Mouse (Mus musculus): ENCODE results near the gene Tex261. TPM values are rescaled to one million over a fixed set of nuclear protein-coding genes. Genes with fewer than 3 reads are reported as not detected.

The Tex261 gene
- polyA plus RNA-seq, 1 experiment from 2014 or later = 63.1 TPM

- Histone ChIP-seq H3K36me3 (ENCODE audit: control insufficient read depth, insufficient read depth, low read length) (peaks cover 8% of the 10 kb centered on the region), H3K27ac (ENCODE audit: low read depth, low read length) (no peak overlapping the region), H3K9ac (ENCODE audit: low read depth, low read length) (no peak overlapping the region), H3K4me1 (ENCODE audit: control insufficient read depth, insufficient read depth, low read depth, low read length) (peaks cover under 1% of the 10 kb centered on the region; the same call in 1 of the 2 replicates), H3K27me3 (replicated peaks; ENCODE audit: control insufficient read depth, insufficient read depth, low read length) (peaks cover 11% of the 10 kb centered on the region), H3K9me3 (ENCODE audit: control insufficient read depth, low read length) (no peaks in the 10 kb centered on the region), H3K4me2 (ENCODE audit: low read length) (no peak overlapping the region), H3K4me3 (ENCODE audit: low read length) (no peak overlapping the region)
- WGBS = 85% methylated on average over 5 of the region's 5 CpGs
- ATAC-seq = no peak
Measured at GRCm38 (mm10) chr6:83768485-83768884, 7.1 kb downstream of the Tex261 start.

GRCm38 (mm10) chr6:83766982-83767381 is 8.6 kb downstream of the Tex261 start:
- WGBS = 96% methylated on average over 3 of the region's 3 CpGs
- H3K4me1 ChIP-seq (ENCODE audit: control insufficient read depth, insufficient read depth, low read depth, low read length) = peaks cover 5% of the 10 kb centered on the region
- peaks cover 8% of the 10 kb centered on the region for H3K36me3 ChIP-seq (ENCODE audit: control insufficient read depth, insufficient read depth, low read length)
- no peak overlapping the region for H3K4me3 ChIP-seq (ENCODE audit: low read length)
- H3K9ac ChIP-seq (ENCODE audit: low read depth, low read length) = no peak overlapping the region
- H3K9me3 ChIP-seq (ENCODE audit: control insufficient read depth, low read length) = no peaks in the 10 kb centered on the region
- H3K27me3 ChIP-seq (replicated peaks; ENCODE audit: control insufficient read depth, insufficient read depth, low read length) = peaks cover 25% of the 10 kb centered on the region
- no peak for ATAC-seq
- no peak overlapping the region for H3K27ac ChIP-seq (ENCODE audit: low read depth, low read length)
- no peak overlapping the region for H3K4me2 ChIP-seq (ENCODE audit: low read length)

GRCm38 (mm10) chr6:83762880-83763431 is 12.7 kb downstream of the Tex261 start:
- H3K27me3 ChIP-seq (replicated peaks; ENCODE audit: control insufficient read depth, insufficient read depth, low read length) = peaks cover 56% of the 10 kb centered on the region
- 2% methylated on average over 35 of the region's 35 CpGs for WGBS
- H3K36me3 ChIP-seq (ENCODE audit: control insufficient read depth, insufficient read depth, low read length) = no peaks in the 10 kb centered on the region
- H3K4me2 ChIP-seq (ENCODE audit: low read length) = peak overlapping the region; percentile 54
- H3K4me1 ChIP-seq (ENCODE audit: control insufficient read depth, insufficient read depth, low read depth, low read length) = peaks cover 5% of the 10 kb centered on the region
- H3K4me3 ChIP-seq (ENCODE audit: low read length) = peak overlapping the region; percentile 24
- ATAC-seq = no peak
- peak overlapping the region; percentile 35 for H3K9ac ChIP-seq (ENCODE audit: low read depth, low read length)
- H3K27ac ChIP-seq (ENCODE audit: low read depth, low read length) = no peak overlapping the region
- no peaks in the 10 kb centered on the region for H3K9me3 ChIP-seq (ENCODE audit: control insufficient read depth, low read length)

- H3K27ac ChIP-seq (ENCODE audit: low read depth, low read length) = no peak within 1 kb of the TSS
- no peaks in the 10 kb centered on the region for H3K36me3 ChIP-seq (ENCODE audit: control insufficient read depth, insufficient read depth, low read length)
- H3K9me3 ChIP-seq (ENCODE audit: control insufficient read depth, low read length) = no peaks in the 10 kb centered on the region
- ATAC-seq = no peak
- peak within 1 kb of the TSS; percentile 24 for H3K4me3 ChIP-seq (ENCODE audit: low read length)
- peak within 1 kb of the TSS; percentile 54 for H3K4me2 ChIP-seq (ENCODE audit: low read length)
- peaks cover 62% of the 10 kb centered on the region for H3K27me3 ChIP-seq (replicated peaks; ENCODE audit: control insufficient read depth, insufficient read depth, low read length)
- H3K9ac ChIP-seq (ENCODE audit: low read depth, low read length) = peak within 1 kb of the TSS; percentile 35
- peaks cover 5% of the 10 kb centered on the region for H3K4me1 ChIP-seq (ENCODE audit: control insufficient read depth, insufficient read depth, low read depth, low read length)
- 30% methylated on average over 6 of the region's 6 CpGs for WGBS
Measured at GRCm38 (mm10) chr6:83762344-83762743, 13.3 kb downstream of the Tex261 start, which contains the start of gene Ankrd53. TSS of gene Ankrd53 (plus strand) at chr6:83762644.

GRCm38 (mm10) chr6:83756051-83756450 is 19.6 kb downstream of the Tex261 start:
- Histone ChIP-seq H3K4me3 (ENCODE audit: low read length) (no peak overlapping the region), H3K36me3 (ENCODE audit: control insufficient read depth, insufficient read depth, low read length) (no peaks in the 10 kb centered on the region), H3K9me3 (ENCODE audit: control insufficient read depth, low read length) (no peaks in the 10 kb centered on the region), H3K4me2 (ENCODE audit: low read length) (no peak overlapping the region), H3K9ac (ENCODE audit: low read depth, low read length) (no peak overlapping the region), H3K4me1 (ENCODE audit: control insufficient read depth, insufficient read depth, low read depth, low read length) (no peaks in the 10 kb centered on the region; the same call in 1 of the 2 replicates), H3K27ac (ENCODE audit: low read depth, low read length) (no peak overlapping the region), H3K27me3 (replicated peaks; ENCODE audit: control insufficient read depth, insufficient read depth, low read length) (peaks cover 33% of the 10 kb centered on the region)
- WGBS = 70% methylated on average over 9 of the region's 9 CpGs
- ATAC-seq = no peak

- WGBS = 9% methylated on average over 11 of the region's 11 CpGs
Measured at GRCm38 (mm10) chr6:83750171-83750684, 25.4 kb downstream of the Tex261 start.

GRCm38 (mm10) chr6:83749286-83749685 is 26.3 kb downstream of the Tex261 start:
- no peak overlapping the region for H3K4me2 ChIP-seq (ENCODE audit: low read length)
- H3K9me3 ChIP-seq (ENCODE audit: control insufficient read depth, low read length) = no peaks in the 10 kb centered on the region
- no peak overlapping the region for H3K9ac ChIP-seq (ENCODE audit: low read depth, low read length)
- no peak overlapping the region for H3K27ac ChIP-seq (ENCODE audit: low read depth, low read length)
- no peak for ATAC-seq
- WGBS = 51% methylated on average over 3 of the region's 3 CpGs
- no peak overlapping the region for H3K4me3 ChIP-seq (ENCODE audit: low read length)
- no peaks in the 10 kb centered on the region; the same call in 1 of the 2 replicates for H3K27me3 ChIP-seq (replicated peaks; ENCODE audit: control insufficient read depth, insufficient read depth, low read length)
- no peaks in the 10 kb centered on the region for H3K4me1 ChIP-seq (ENCODE audit: control insufficient read depth, insufficient read depth, low read depth, low read length)
- H3K36me3 ChIP-seq (ENCODE audit: control insufficient read depth, insufficient read depth, low read length) = no peaks in the 10 kb centered on the region

More at GRCm38 (mm10) chr6:83750171-83750684, 25.4 kb downstream of the Tex261 start:
- Histone ChIP-seq H3K27ac (ENCODE audit: low read depth, low read length) (no peak overlapping the region), H3K4me3 (ENCODE audit: low read length) (no peak overlapping the region), H3K9ac (ENCODE audit: low read depth, low read length) (no peak overlapping the region), H3K4me1 (ENCODE audit: control insufficient read depth, insufficient read depth, low read depth, low read length) (no peaks in the 10 kb centered on the region), H3K27me3 (replicated peaks; ENCODE audit: control insufficient read depth, insufficient read depth, low read length) (no peaks in the 10 kb centered on the region; the same call in 1 of the 2 replicates), H3K36me3 (ENCODE audit: control insufficient read depth, insufficient read depth, low read length) (no peaks in the 10 kb centered on the region), H3K4me2 (ENCODE audit: low read length) (no peak overlapping the region), H3K9me3 (ENCODE audit: control insufficient read depth, low read length) (no peaks in the 10 kb centered on the region)
- ATAC-seq = no peak

GRCm38 (mm10) chr6:83745466-83745865 is 30.1 kb downstream of the Tex261 start:
- ATAC-seq = no peak
- WGBS = 54% methylated on average over 2 of the region's 2 CpGs
- H3K27ac ChIP-seq (ENCODE audit: low read depth, low read length) = no peak overlapping the region
- no peaks in the 10 kb centered on the region for H3K36me3 ChIP-seq (ENCODE audit: control insufficient read depth, insufficient read depth, low read length)
- H3K9ac ChIP-seq (ENCODE audit: low read depth, low read length) = no peak overlapping the region
- H3K4me2 ChIP-seq (ENCODE audit: low read length) = no peak overlapping the region
- no peak overlapping the region for H3K4me3 ChIP-seq (ENCODE audit: low read length)
- no peaks in the 10 kb centered on the region for H3K9me3 ChIP-seq (ENCODE audit: control insufficient read depth, low read length)
- H3K27me3 ChIP-seq (replicated peaks; ENCODE audit: control insufficient read depth, insufficient read depth, low read length) = no peaks in the 10 kb centered on the region; the same call in 1 of the 2 replicates
- no peaks in the 10 kb centered on the region for H3K4me1 ChIP-seq (ENCODE audit: control insufficient read depth, insufficient read depth, low read depth, low read length)

GRCm38 (mm10) chr6:83744557-83744956 is 31.1 kb downstream of the Tex261 start:
- Histone ChIP-seq H3K27me3 (replicated peaks; ENCODE audit: control insufficient read depth, insufficient read depth, low read length) (no peaks in the 10 kb centered on the region; the same call in 1 of the 2 replicates), H3K4me3 (ENCODE audit: low read length) (no peak overlapping the region), H3K36me3 (ENCODE audit: control insufficient read depth, insufficient read depth, low read length) (no peaks in the 10 kb centered on the region), H3K4me2 (ENCODE audit: low read length) (no peak overlapping the region), H3K9ac (ENCODE audit: low read depth, low read length) (no peak overlapping the region), H3K9me3 (ENCODE audit: control insufficient read depth, low read length) (no peaks in the 10 kb centered on the region), H3K27ac (ENCODE audit: low read depth, low read length) (no peak overlapping the region), H3K4me1 (ENCODE audit: control insufficient read depth, insufficient read depth, low read depth, low read length) (no peaks in the 10 kb centered on the region)
- 58% methylated on average over 5 of the region's 5 CpGs for WGBS
- ATAC-seq = no peak
